Mouse (Mus musculus) liver, adult 2 months (tissue): ENCODE measurements around the gene Cog6.

Experiments
- CTCF ChIP-seq: fragments of 200-500 bp; IDR thresholded peaks from 2 replicates; pipeline ENCODE4 v1.5.1; 2011; ENCODE audit warnings: low read depth, low read length, control low read depth
- POLR2A ChIP-seq: fragments of 200-500 bp; IDR thresholded peaks from 2 replicates; pipeline ENCODE4 v1.6.1; 2011; ENCODE audit warnings: low read length, control low read depth; ENCODE audit not compliant: insufficient read depth; ENCODE audit errors: extremely low read depth

- TF ChIP-seq CTCF (no peak), POLR2A (no peak)
Measured at GRCm38 (mm10) chr3:53033448-53033847, 16.4 kb upstream of the Cog6 start.
